Mouse (Mus musculus): ENCODE results near the gene Grid2. TPM values are rescaled to one million over a fixed set of nuclear protein-coding genes. Genes with fewer than 3 reads are reported as not detected.

Gene Grid2
- polyA plus RNA-seq, 1 experiment: not detected

GRCm38 (mm10) chr6:63381061-63381611 is 125.5 kb downstream of the Grid2 start:
- TF ChIP-seq CTCF (IDR thresholded peaks at IDR 0.05; ENCODE audit: low read depth, low read length) (no peak), POLR2A (IDR thresholded peaks at IDR 0.05; ENCODE audit: borderline replicate concordance, low read depth, low read length) (no peak)
- H3K4me3 ChIP-seq (ENCODE audit: insufficient read depth, low read length): no peak overlapping the region
- no peaks in the 10 kb centered on the region for H3K4me1 ChIP-seq (ENCODE audit: control insufficient read depth, insufficient read depth, low read length)
- H3K27ac ChIP-seq (ENCODE audit: insufficient read depth, low read depth, low read length): no peak overlapping the region

GRCm38 (mm10) chr6:63401698-63402097 is 146.0 kb downstream of the Grid2 start:
- Histone ChIP-seq H3K4me1 (ENCODE audit: control insufficient read depth, insufficient read depth, low read length) (no peaks in the 10 kb centered on the region), H3K4me3 (ENCODE audit: insufficient read depth, low read length) (no peak overlapping the region), H3K27ac (ENCODE audit: insufficient read depth, low read depth, low read length) (no peak overlapping the region)
- TF ChIP-seq POLR2A (IDR thresholded peaks at IDR 0.05; ENCODE audit: borderline replicate concordance, low read depth, low read length) (no peak), CTCF (IDR thresholded peaks at IDR 0.05; ENCODE audit: low read depth, low read length) (no peak)

GRCm38 (mm10) chr6:63417534-63417933 is 161.9 kb downstream of the Grid2 start:
- H3K4me1 ChIP-seq (ENCODE audit: control insufficient read depth, insufficient read depth, low read length): no peaks in the 10 kb centered on the region
- no peak overlapping the region for H3K27ac ChIP-seq (ENCODE audit: insufficient read depth, low read depth, low read length)
- H3K4me3 ChIP-seq (ENCODE audit: insufficient read depth, low read length): no peak overlapping the region
- TF ChIP-seq CTCF (IDR thresholded peaks at IDR 0.05; ENCODE audit: low read depth, low read length) (no peak), POLR2A (IDR thresholded peaks at IDR 0.05; ENCODE audit: borderline replicate concordance, low read depth, low read length) (no peak)

- Histone ChIP-seq H3K4me1 (ENCODE audit: control insufficient read depth, insufficient read depth, low read length) (no peaks in the 10 kb centered on the region), H3K4me3 (ENCODE audit: insufficient read depth, low read length) (no peak overlapping the region), H3K27ac (ENCODE audit: insufficient read depth, low read depth, low read length) (no peak overlapping the region)
- TF ChIP-seq CTCF (IDR thresholded peaks at IDR 0.05; ENCODE audit: low read depth, low read length): no peak
- no peak for TF ChIP-seq POLR2A (IDR thresholded peaks at IDR 0.05; ENCODE audit: borderline replicate concordance, low read depth, low read length)
Measured at GRCm38 (mm10) chr6:63432751-63433150, 177.1 kb downstream of the Grid2 start.

- TF ChIP-seq CTCF (IDR thresholded peaks at IDR 0.05; ENCODE audit: low read depth, low read length) (no peak), POLR2A (IDR thresholded peaks at IDR 0.05; ENCODE audit: borderline replicate concordance, low read depth, low read length) (no peak)
- Histone ChIP-seq H3K4me3 (ENCODE audit: insufficient read depth, low read length) (no peak overlapping the region), H3K4me1 (ENCODE audit: control insufficient read depth, insufficient read depth, low read length) (no peaks in the 10 kb centered on the region), H3K27ac (ENCODE audit: insufficient read depth, low read depth, low read length) (no peak overlapping the region)
Measured at GRCm38 (mm10) chr6:63448175-63448574, 192.5 kb downstream of the Grid2 start.

GRCm38 (mm10) chr6:63482141-63482540 is 226.5 kb downstream of the Grid2 start:
- H3K4me1 ChIP-seq (ENCODE audit: control insufficient read depth, insufficient read depth, low read length): no peaks in the 10 kb centered on the region
- H3K27ac ChIP-seq (ENCODE audit: insufficient read depth, low read depth, low read length): no peak overlapping the region
- TF ChIP-seq POLR2A (IDR thresholded peaks at IDR 0.05; ENCODE audit: borderline replicate concordance, low read depth, low read length) (no peak), CTCF (IDR thresholded peaks at IDR 0.05; ENCODE audit: low read depth, low read length) (no peak)
- no peak overlapping the region for H3K4me3 ChIP-seq (ENCODE audit: insufficient read depth, low read length)

GRCm38 (mm10) chr6:63515016-63515415 is 259.3 kb downstream of the Grid2 start:
- no peak overlapping the region for H3K4me3 ChIP-seq (ENCODE audit: insufficient read depth, low read length)
- no peaks in the 10 kb centered on the region for H3K4me1 ChIP-seq (ENCODE audit: control insufficient read depth, insufficient read depth, low read length)
- no peak overlapping the region for H3K27ac ChIP-seq (ENCODE audit: insufficient read depth, low read depth, low read length)
- no peak for TF ChIP-seq CTCF (IDR thresholded peaks at IDR 0.05; ENCODE audit: low read depth, low read length)
- TF ChIP-seq POLR2A (IDR thresholded peaks at IDR 0.05; ENCODE audit: borderline replicate concordance, low read depth, low read length): no peak

GRCm38 (mm10) chr6:63515957-63516356 is 260.3 kb downstream of the Grid2 start:
- TF ChIP-seq CTCF (IDR thresholded peaks at IDR 0.05; ENCODE audit: low read depth, low read length): no peak
- no peak for TF ChIP-seq POLR2A (IDR thresholded peaks at IDR 0.05; ENCODE audit: borderline replicate concordance, low read depth, low read length)
- H3K4me3 ChIP-seq (ENCODE audit: insufficient read depth, low read length): no peak overlapping the region

GRCm38 (mm10) chr6:63531751-63532150 is 276.1 kb downstream of the Grid2 start:
- Histone ChIP-seq H3K27ac (ENCODE audit: insufficient read depth, low read depth, low read length) (no peak overlapping the region), H3K4me3 (ENCODE audit: insufficient read depth, low read length) (no peak overlapping the region), H3K4me1 (ENCODE audit: control insufficient read depth, insufficient read depth, low read length) (no peaks in the 10 kb centered on the region)
- TF ChIP-seq CTCF (IDR thresholded peaks at IDR 0.05; ENCODE audit: low read depth, low read length) (no peak), POLR2A (IDR thresholded peaks at IDR 0.05; ENCODE audit: borderline replicate concordance, low read depth, low read length) (no peak)

More at GRCm38 (mm10) chr6:63515957-63516356, 260.3 kb downstream of the Grid2 start:
- Histone ChIP-seq H3K4me1 (ENCODE audit: control insufficient read depth, insufficient read depth, low read length) (no peaks in the 10 kb centered on the region), H3K27ac (ENCODE audit: insufficient read depth, low read depth, low read length) (no peak overlapping the region)

GRCm38 (mm10) chr6:63532901-63533300 is 277.2 kb downstream of the Grid2 start:
- TF ChIP-seq CTCF (IDR thresholded peaks at IDR 0.05; ENCODE audit: low read depth, low read length) (no peak), POLR2A (IDR thresholded peaks at IDR 0.05; ENCODE audit: borderline replicate concordance, low read depth, low read length) (no peak)

More at GRCm38 (mm10) chr6:63532901-63533300, 277.2 kb downstream of the Grid2 start:
- no peaks in the 10 kb centered on the region for H3K4me1 ChIP-seq (ENCODE audit: control insufficient read depth, insufficient read depth, low read length)
- no peak overlapping the region for H3K4me3 ChIP-seq (ENCODE audit: insufficient read depth, low read length)
- no peak overlapping the region for H3K27ac ChIP-seq (ENCODE audit: insufficient read depth, low read depth, low read length)

Data from bone marrow macrophage, adult 2 months (primary cell).